Mouse (Mus musculus) heart, embryonic 12.5 days (tissue): ENCODE results near the gene Foxp3. TPM values are rescaled to one million over a fixed set of nuclear protein-coding genes. Genes with fewer than 3 reads are reported as not detected.
A peak's percentile ranks its signal among the peaks of the same experiment; 100 is the strongest.

ENCODE experiments used
- ATAC-seq: fragments of 200-750 bp; cut with Nextera tagmentation; 2 replicates; pipeline ENCODE4 v1.8.0; 2017; ENCODE audit warnings: moderate TSS enrichment, moderate library complexity; ENCODE audit not compliant: insufficient number of reproducible peaks, low FRiP score
- H3K27ac ChIP-seq: fragments of 300-500 bp; sonication (generic); 2 replicates; pipeline ENCODE4 v1.5.1; 2016; ENCODE audit warnings: mild to moderate bottlenecking, moderate library complexity; ENCODE audit not compliant: poor library complexity, severe bottlenecking
- H3K27me3 ChIP-seq: fragments of 300-500 bp; sonication (generic); replicated peaks from 2 replicates; pipeline ENCODE4 v1.6.1; 2016; ENCODE audit warnings: mild to moderate bottlenecking, moderate library complexity
- H3K36me3 ChIP-seq: fragments of 300-500 bp; sonication (generic); 2 replicates; pipeline ENCODE4 v1.6.1; 2016; ENCODE audit warnings: mild to moderate bottlenecking, moderate library complexity
- H3K4me1 ChIP-seq: fragments of 300-500 bp; sonication (generic); replicated peaks from 2 replicates; pipeline ENCODE4 v1.6.1; 2016; ENCODE audit warnings: mild to moderate bottlenecking
- H3K4me2 ChIP-seq: fragments of 300-500 bp; sonication (generic); 2 replicates; pipeline ENCODE4 v1.6.1; 2016; ENCODE audit warnings: mild to moderate bottlenecking, moderate library complexity
- H3K4me3 ChIP-seq: fragments of 300-500 bp; sonication (generic); 2 replicates; pipeline ENCODE4 v1.5.1; 2016; ENCODE audit warnings: mild to moderate bottlenecking
- H3K9ac ChIP-seq: fragments of 300-500 bp; sonication (generic); 2 replicates; pipeline ENCODE4 v1.6.1; 2016; ENCODE audit warnings: mild to moderate bottlenecking, moderate library complexity
- H3K9me3 ChIP-seq: fragments of 300-500 bp; sonication (generic); replicated peaks from 2 replicates; pipeline ENCODE4 v1.6.1; 2016; ENCODE audit warnings: mild to moderate bottlenecking, moderate library complexity
- WGBS: fragments of 180-500 bp; shearing (Covaris S2); methylation state at CpG from one replicate; pipeline ENCODE4 v1.1.7; 2016; 5-methylcytosine and 5-hydroxymethylcytosine counted together
- polyA plus RNA-seq: library from polyadenylated mRNA; unstranded; fragments of >200 nt; fragmentation: Nextera tagmentation; extraction: Ambion mirVana; gene quantifications from 2 replicates; pipeline ENCODE4 v1.2.1, GENCODE M21; 2016

Foxp3 gene
- polyA plus RNA-seq, 1 experiment from 2014 or later: 0.10 TPM

GRCm38 (mm10) chrX:7617889-7618551, 44.6 kb downstream of the Foxp3 start:
- H3K9ac ChIP-seq: no peak overlapping the region
- H3K4me2 ChIP-seq: no peak overlapping the region
- no peak overlapping the region for H3K27ac ChIP-seq
- H3K4me3 ChIP-seq: no peak overlapping the region
- 74% methylated on average over 12 of the region's 12 CpGs for WGBS
- no peaks in the 10 kb centered on the region for H3K36me3 ChIP-seq
- ATAC-seq: no peak
- no peaks in the 10 kb centered on the region for H3K4me1 ChIP-seq
- H3K9me3 ChIP-seq: no peaks in the 10 kb centered on the region; the same call in 1 of the 2 replicates
- H3K27me3 ChIP-seq: no peaks in the 10 kb centered on the region

DNA sequence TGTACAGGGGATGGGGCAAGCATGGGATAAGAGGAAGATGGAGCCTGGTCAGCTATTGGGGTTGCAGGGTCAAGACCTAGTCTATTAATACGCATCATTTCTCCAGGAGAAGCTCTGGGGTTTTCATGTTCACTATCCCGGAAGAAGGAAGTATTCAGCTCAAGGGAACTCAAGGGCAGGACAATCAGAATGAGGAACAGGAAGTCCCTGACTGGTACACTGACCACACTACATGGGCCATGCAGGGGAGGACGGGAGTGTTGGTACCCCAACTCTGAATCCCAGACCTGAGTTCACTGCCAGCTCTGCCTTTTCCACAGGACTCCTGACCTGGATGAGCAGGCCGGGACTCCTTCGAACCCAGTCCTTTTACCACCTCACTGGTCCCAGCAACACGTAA, 59.1 kb downstream of the Foxp3 start:
- no peak overlapping the region for H3K4me3 ChIP-seq
- 80% methylated on average over 6 of the region's 6 CpGs for WGBS
- H3K27ac ChIP-seq: no peak overlapping the region
- no peaks in the 10 kb centered on the region for H3K27me3 ChIP-seq
- no peak overlapping the region for H3K4me2 ChIP-seq
- H3K9me3 ChIP-seq: peaks cover 5% of the 10 kb centered on the region; the same call in 1 of the 2 replicates
- no peaks in the 10 kb centered on the region for H3K36me3 ChIP-seq
- ATAC-seq: no peak
- no peaks in the 10 kb centered on the region for H3K4me1 ChIP-seq
- H3K9ac ChIP-seq: no peak overlapping the region

GRCm38 (mm10) chrX:7635101-7635500, 61.7 kb downstream of the Foxp3 start:
- 30% methylated on average over 3 of the region's 3 CpGs for WGBS
- no peak overlapping the region for H3K4me3 ChIP-seq
- H3K4me2 ChIP-seq: no peak overlapping the region
- ATAC-seq: no peak
- peaks cover 15% of the 10 kb centered on the region; the same call in 1 of the 2 replicates for H3K27me3 ChIP-seq
- H3K9ac ChIP-seq: no peak overlapping the region
- peaks cover 5% of the 10 kb centered on the region; the same call in 1 of the 2 replicates for H3K9me3 ChIP-seq
- no peak overlapping the region for H3K27ac ChIP-seq
- no peaks in the 10 kb centered on the region for H3K36me3 ChIP-seq
- no peaks in the 10 kb centered on the region for H3K4me1 ChIP-seq

- 0 out of 2 replicates have a peak within 1 kb of the TSS, but pooled peaks have one; percentile 18 for H3K9ac ChIP-seq
- H3K27ac ChIP-seq: no peak within 1 kb of the TSS
- peak; percentile 83 for ATAC-seq
- H3K4me2 ChIP-seq: peak within 1 kb of the TSS; percentile 52
- H3K9me3 ChIP-seq: peaks cover 5% of the 10 kb centered on the region; the same call in 1 of the 2 replicates
- H3K27me3 ChIP-seq: peaks cover 26% of the 10 kb centered on the region
- H3K4me1 ChIP-seq: 0 out of 2 replicates have a peak, but pooled peaks cover 3% of the 10 kb centered on the region
- H3K36me3 ChIP-seq: no peaks in the 10 kb centered on the region
- H3K4me3 ChIP-seq: peak within 1 kb of the TSS; percentile 30
- WGBS: 13% methylated on average over 41 of the region's 42 CpGs
Measured at GRCm38 (mm10) chrX:7638401-7639091, 65.1 kb downstream of the Foxp3 start, which contains the start of gene Syp. Gene Syp (plus strand): TSS chrX:7638471.

- H3K4me3 ChIP-seq: no peak overlapping the region
- 26% methylated on average over 13 of the region's 13 CpGs for WGBS
- H3K36me3 ChIP-seq: no peaks in the 10 kb centered on the region
- ATAC-seq: no peak
- H3K27me3 ChIP-seq: peaks cover 26% of the 10 kb centered on the region
- peak overlapping the region; percentile 52; the same call in 1 of the 2 replicates for H3K4me2 ChIP-seq
- no peak overlapping the region for H3K27ac ChIP-seq
- H3K9ac ChIP-seq: no peak overlapping the region
- peaks cover 5% of the 10 kb centered on the region; the same call in 1 of the 2 replicates for H3K9me3 ChIP-seq
- 0 out of 2 replicates have a peak, but pooled peaks cover 3% of the 10 kb centered on the region for H3K4me1 ChIP-seq
Measured at GRCm38 (mm10) chrX:7639536-7640325, 66.3 kb downstream of the Foxp3 start.

GRCm38 (mm10) chrX:7640785-7641184, 67.3 kb downstream of the Foxp3 start:
- Histone ChIP-seq H3K27me3 (peaks cover 26% of the 10 kb centered on the region), H3K36me3 (no peaks in the 10 kb centered on the region), H3K4me2 (no peak overlapping the region), H3K4me3 (no peak overlapping the region), H3K4me1 (0 out of 2 replicates have a peak, but pooled peaks cover 3% of the 10 kb centered on the region), H3K27ac (no peak overlapping the region), H3K9me3 (0 out of 2 replicates have a peak, but pooled peaks cover under 1% of the 10 kb centered on the region), H3K9ac (no peak overlapping the region)
- ATAC-seq: no peak
- 29% methylated on average over 11 of the region's 12 CpGs for WGBS

Other genes starting within 250 kb of the Foxp3 start
- gene Usp27x, start 197.8 kb upstream of the Foxp3 start, polyA plus RNA-seq: 1.1 and 1.2 TPM in 2 replicates
- gene Ppp1r3f, start 639 bp downstream of the Foxp3 start, polyA plus RNA-seq: 2.9 and 3.2 TPM in 2 replicates
- 19.4 and 20.2 TPM in 2 replicates for gene Ccdc22, start 31.9 kb downstream of the Foxp3 start, polyA plus RNA-seq
- not detected in 2 replicates for gene Cacna1f, start 33.4 kb downstream of the Foxp3 start, polyA plus RNA-seq
- gene Syp, start 64.8 kb downstream of the Foxp3 start, polyA plus RNA-seq: 0.63 and 0.94 TPM in 2 replicates
- 6.6 and 6.8 TPM in 2 replicates for gene Prickle3, start 83.6 kb downstream of the Foxp3 start, polyA plus RNA-seq
- gene Plp2, start 97.7 kb downstream of the Foxp3 start, polyA plus RNA-seq: 147 and 155 TPM in 2 replicates
- 0.18 TPM in 2 replicates for gene Magix, start 107.6 kb downstream of the Foxp3 start, polyA plus RNA-seq
- gene Gpkow, start 123.5 kb downstream of the Foxp3 start, polyA plus RNA-seq: 35.5 and 36.4 TPM in 2 replicates
- gene Wdr45, start 140.7 kb downstream of the Foxp3 start, polyA plus RNA-seq: 21.6 and 22.4 TPM in 2 replicates
- gene Gm45208, start 148.6 kb downstream of the Foxp3 start, polyA plus RNA-seq: not detected in 2 replicates
- gene Praf2, start 154.8 kb downstream of the Foxp3 start, polyA plus RNA-seq: 43.5 and 44.3 TPM in 2 replicates
- 6.6 and 8.2 TPM in 2 replicates for gene Ccdc120, start 177.3 kb downstream of the Foxp3 start, polyA plus RNA-seq
- gene Tfe3, start 188.9 kb downstream of the Foxp3 start, polyA plus RNA-seq: 22.3 TPM in 2 replicates
- gene Gripap1, start 216.1 kb downstream of the Foxp3 start, polyA plus RNA-seq: 32.0 and 32.2 TPM in 2 replicates
- gene Kcnd1, start 248.6 kb downstream of the Foxp3 start, polyA plus RNA-seq: 1.4 and 1.9 TPM in 2 replicates